Mouse (Mus musculus) hindbrain, embryonic 13.5 days (tissue): ENCODE data around the gene 8030411F24Rik. TPM values are rescaled to one million over a fixed set of nuclear protein-coding genes. Genes with fewer than 3 reads are reported as not detected.

ENCODE experiments used
- ATAC-seq: fragments of 200-750 bp; cut with Nextera tagmentation; 2 replicates; pipeline ENCODE4 v1.8.0; 2017; ENCODE audit warnings: moderate TSS enrichment; ENCODE audit not compliant: low FRiP score
- H3K27ac ChIP-seq: fragments of 300-500 bp; sonication (generic); 2 replicates; pipeline ENCODE4 v1.5.1; 2015; ENCODE audit warnings: inconsistent platforms, mild to moderate bottlenecking, moderate library complexity
- H3K27me3 ChIP-seq: fragments of 300-500 bp; sonication (generic); 2 replicates; pipeline ENCODE4 v1.6.1; 2015; ENCODE audit warnings: mild to moderate bottlenecking, inconsistent platforms
- H3K36me3 ChIP-seq: fragments of 300-500 bp; sonication (generic); 2 replicates; pipeline ENCODE4 v1.6.1; 2015; ENCODE audit warnings: mild to moderate bottlenecking, inconsistent platforms
- H3K4me1 ChIP-seq: fragments of 300-500 bp; sonication (generic); replicated peaks from 2 replicates; pipeline ENCODE4 v1.6.1; 2015; ENCODE audit warnings: inconsistent platforms
- H3K4me2 ChIP-seq: fragments of 300-500 bp; sonication (generic); 2 replicates; pipeline ENCODE4 v1.6.1; 2015; ENCODE audit warnings: inconsistent platforms, mild to moderate bottlenecking, moderate library complexity
- H3K4me3 ChIP-seq: fragments of 300-500 bp; sonication (generic); 2 replicates; pipeline ENCODE4 v1.5.1; 2015; ENCODE audit warnings: mild to moderate bottlenecking, inconsistent platforms
- H3K9ac ChIP-seq: fragments of 300-500 bp; sonication (generic); 2 replicates; pipeline ENCODE4 v1.6.1; 2015; ENCODE audit warnings: mild to moderate bottlenecking, inconsistent platforms
- H3K9me3 ChIP-seq: fragments of 300-500 bp; sonication (generic); 2 replicates; pipeline ENCODE4 v1.6.1; 2016; ENCODE audit warnings: inconsistent platforms
- WGBS: fragments of 180-500 bp; shearing (Covaris S2); methylation state at CpG from one replicate; pipeline ENCODE4 v1.1.7; 2015; 5-methylcytosine and 5-hydroxymethylcytosine counted together
- polyA plus RNA-seq: library from polyadenylated mRNA; unstranded; fragments of >200 nt; fragmentation: Nextera tagmentation; extraction: Ambion mirVana; gene quantifications from 2 replicates; pipeline ENCODE4 v1.2.1, GENCODE M21; 2015

8030411F24Rik gene
- polyA plus RNA-seq, 1 experiment from 2014 or later = not detected

DNA sequence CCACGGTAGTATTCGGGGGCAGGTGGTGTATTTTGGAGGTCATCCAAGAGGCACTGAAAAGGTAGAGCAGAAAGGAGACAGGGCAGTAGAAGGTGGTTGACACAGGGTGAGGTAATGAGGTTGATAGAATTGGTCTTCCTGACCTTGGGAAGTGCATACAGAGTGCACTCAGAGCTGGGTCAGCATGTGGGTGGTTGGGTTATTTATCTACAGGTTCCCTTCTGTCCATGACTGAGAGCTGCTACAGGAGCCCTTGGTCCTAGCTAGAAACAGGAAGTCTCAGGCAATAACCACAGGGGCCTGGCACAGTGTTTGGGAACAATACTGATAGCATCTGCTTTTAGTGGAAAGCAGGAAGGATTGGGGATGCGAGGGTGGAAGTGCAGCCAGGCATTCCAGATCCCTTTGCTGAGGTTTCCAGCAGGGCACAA, 19.7 kb downstream of the 8030411F24Rik start:
- Histone ChIP-seq H3K9ac (no peak overlapping the region), H3K27ac (no peak overlapping the region), H3K36me3 (no peaks in the 10 kb centered on the region), H3K27me3 (no peaks in the 10 kb centered on the region), H3K4me2 (no peak overlapping the region), H3K4me1 (no peaks in the 10 kb centered on the region), H3K9me3 (no peaks in the 10 kb centered on the region), H3K4me3 (no peak overlapping the region)
- no peak for ATAC-seq
- WGBS = 64% methylated on average over 3 of the region's 3 CpGs

GRCm38 (mm10) chr2:148806696-148807095, 24.9 kb downstream of the 8030411F24Rik start:
- no peak for ATAC-seq
- Histone ChIP-seq H3K4me3 (no peak overlapping the region), H3K36me3 (no peaks in the 10 kb centered on the region), H3K4me2 (no peak overlapping the region), H3K27ac (no peak overlapping the region), H3K9ac (no peak overlapping the region), H3K4me1 (no peaks in the 10 kb centered on the region), H3K27me3 (no peaks in the 10 kb centered on the region), H3K9me3 (no peaks in the 10 kb centered on the region)
- 81% methylated on average over 6 of the region's 6 CpGs for WGBS

- Histone ChIP-seq H3K27me3 (no peaks in the 10 kb centered on the region), H3K4me3 (no peak within 1 kb of the TSS), H3K27ac (no peak within 1 kb of the TSS), H3K4me1 (no peaks in the 10 kb centered on the region), H3K4me2 (no peak within 1 kb of the TSS), H3K9ac (no peak within 1 kb of the TSS), H3K9me3 (no peaks in the 10 kb centered on the region), H3K36me3 (no peaks in the 10 kb centered on the region)
- no peak for ATAC-seq
Observed at GRCm38 (mm10) chr2:148819909-148820308, 38.1 kb downstream of the 8030411F24Rik start, which contains the start of gene Cst13. TSS of gene Cst13 (plus strand) at chr2:148820081.

DNA sequence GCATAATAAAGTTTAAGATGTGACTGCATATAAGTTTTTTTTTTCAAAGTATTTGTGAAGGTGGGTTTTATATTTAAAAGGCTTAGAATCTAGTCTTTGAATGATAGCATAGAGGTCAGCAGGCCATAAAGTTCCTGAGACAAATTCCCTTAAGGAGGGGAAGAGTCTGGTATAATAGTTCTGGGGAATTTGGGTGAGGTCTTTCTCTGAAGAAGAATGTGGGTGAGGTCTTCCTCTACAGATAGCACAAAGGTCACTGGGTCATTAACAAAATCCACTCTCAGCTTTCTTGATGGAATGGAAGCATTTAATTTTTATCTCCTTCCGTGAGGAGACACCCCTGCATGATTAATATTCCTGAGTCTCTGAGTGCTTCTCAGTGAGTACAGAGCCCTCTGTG, 44.2 kb downstream of the 8030411F24Rik start:
- Histone ChIP-seq H3K4me1 (no peaks in the 10 kb centered on the region), H3K9ac (no peak overlapping the region), H3K4me3 (no peak overlapping the region), H3K36me3 (no peaks in the 10 kb centered on the region), H3K4me2 (no peak overlapping the region), H3K27me3 (no peaks in the 10 kb centered on the region), H3K27ac (no peak overlapping the region), H3K9me3 (no peaks in the 10 kb centered on the region)
- no peak for ATAC-seq
- 82% methylated on average over 1 of the region's 1 CpGs for whole genome bisulfite sequencing

DNA sequence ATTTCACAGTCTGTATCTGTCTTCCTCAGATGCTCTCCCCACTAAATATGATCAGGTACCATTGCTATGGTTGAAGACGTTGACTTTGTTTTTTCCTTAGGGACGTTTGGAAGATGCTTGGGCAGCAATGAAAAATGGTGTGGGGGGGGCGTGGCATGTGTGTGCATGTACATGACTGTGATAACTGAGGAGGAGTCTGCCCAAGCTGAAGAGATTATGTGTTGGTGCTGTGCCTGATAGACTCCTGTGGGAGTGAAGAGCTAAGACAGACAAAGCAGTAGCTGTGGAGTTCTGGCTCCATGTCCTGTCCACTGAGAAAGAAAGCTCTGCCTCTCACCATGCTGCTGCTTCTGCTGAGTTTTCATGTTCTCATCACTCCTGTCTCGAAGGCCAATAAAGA, 53.1 kb downstream of the 8030411F24Rik start, which contains the start of gene Cst9:
Cst9 (plus strand) TSS at position 236 of the 400 bp plus-strand sequence.
- H3K9me3 ChIP-seq = no peaks in the 10 kb centered on the region
- H3K4me3 ChIP-seq = no peak within 1 kb of the TSS
- no peaks in the 10 kb centered on the region for H3K27me3 ChIP-seq
- H3K4me2 ChIP-seq = no peak within 1 kb of the TSS
- no peak within 1 kb of the TSS for H3K27ac ChIP-seq
- no peaks in the 10 kb centered on the region for H3K36me3 ChIP-seq
- 81% methylated on average over 4 of the region's 4 CpGs for WGBS
- ATAC-seq = no peak
- no peaks in the 10 kb centered on the region for H3K4me1 ChIP-seq
- no peak within 1 kb of the TSS for H3K9ac ChIP-seq

Other genes with a start within 250 kb of the 8030411F24Rik start
- gene Nxt1, start 109.4 kb upstream of the 8030411F24Rik start, polyA plus RNA-seq = 53.0 and 53.3 TPM in 2 replicates
- gene Gzf1, start 101.0 kb upstream of the 8030411F24Rik start, polyA plus RNA-seq = 14.8 and 14.9 TPM in 2 replicates
- gene Napb, start 49.5 kb upstream of the 8030411F24Rik start, polyA plus RNA-seq = 44.2 and 49.1 TPM in 2 replicates
- gene Cstl1, start 31.7 kb upstream of the 8030411F24Rik start, polyA plus RNA-seq = not detected in 2 replicates
- gene Cst11, start 10.5 kb upstream of the 8030411F24Rik start, polyA plus RNA-seq = not detected in 2 replicates
- gene Cst12, start 7.4 kb downstream of the 8030411F24Rik start, polyA plus RNA-seq = not detected in 2 replicates
- not detected in 2 replicates for gene Cst8, start 16.8 kb downstream of the 8030411F24Rik start, polyA plus RNA-seq
- not detected in 2 replicates for gene Cst13, start 38.1 kb downstream of the 8030411F24Rik start, polyA plus RNA-seq
- not detected in 2 replicates for gene Cst9, start 53.1 kb downstream of the 8030411F24Rik start, polyA plus RNA-seq
- not detected in 2 replicates for gene 9230104L09Rik, start 83.0 kb downstream of the 8030411F24Rik start, polyA plus RNA-seq
- 522 and 533 TPM in 2 replicates for gene Cst3, start 93.7 kb downstream of the 8030411F24Rik start, polyA plus RNA-seq
- not detected in 2 replicates for gene Gm1330, start 221.2 kb downstream of the 8030411F24Rik start, polyA plus RNA-seq
- not detected in 2 replicates for gene Gm10750, start 235.2 kb downstream of the 8030411F24Rik start, polyA plus RNA-seq